Mouse (Mus musculus): ENCODE measurements at regions not wholly inside any gene's neighbourhood (a gene's known extent, or its start where the extent isn't known, plus 50 kb on each side); places are given as distances from the start of the nearest gene placed in this dataset.

DNA sequence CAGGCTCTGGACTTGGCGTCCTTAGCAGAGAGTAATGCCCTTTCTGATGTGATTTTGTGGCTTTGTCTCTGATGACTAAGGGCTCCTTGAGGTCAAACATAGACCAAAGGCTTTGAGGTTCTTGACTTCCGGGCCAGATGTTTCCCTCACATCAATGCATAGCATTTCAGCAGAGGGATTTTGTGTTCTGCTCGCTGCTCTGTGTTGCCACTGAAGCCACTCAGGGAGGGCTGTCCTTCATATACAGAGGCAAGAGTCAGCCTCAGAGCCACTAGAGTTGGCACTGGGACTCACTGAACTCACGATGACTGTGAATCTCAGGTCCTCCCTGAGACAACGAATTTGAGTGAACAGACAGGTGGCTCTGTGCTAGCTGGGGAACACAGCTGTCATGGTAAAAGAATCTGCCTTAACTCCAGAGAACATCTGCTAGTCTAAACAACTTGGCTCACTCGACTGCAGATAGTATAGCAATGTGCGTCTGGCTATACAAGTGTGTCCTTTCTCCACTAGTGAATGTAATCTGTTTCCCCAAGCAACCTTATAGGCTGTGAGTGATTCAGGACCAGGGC lies 74.3 kb downstream of the Gp2 start:
- DNase-seq (ENCODE audit: extremely low spot score in 1 of 2, low spot score in 1 of 2): no peak

DNA sequence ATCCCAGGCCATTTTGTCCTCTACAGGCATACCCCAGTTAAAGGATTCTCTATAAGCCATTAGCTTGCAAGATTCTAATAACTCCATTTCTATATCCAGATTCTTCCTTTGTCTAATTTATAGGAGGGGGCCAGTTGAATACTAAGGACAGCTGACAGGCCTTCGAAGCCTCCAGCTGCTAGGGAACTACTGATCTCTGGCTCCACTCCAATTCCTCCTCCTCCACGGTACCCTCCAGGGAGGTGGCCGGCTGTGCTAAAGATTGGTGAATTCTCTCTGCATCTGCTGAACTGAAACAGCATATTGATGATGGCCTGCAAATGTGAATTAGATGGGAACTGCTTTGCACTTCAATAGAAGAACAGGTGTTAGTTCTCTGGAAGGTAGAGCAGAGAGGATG lies 79.2 kb downstream of the Gp2 start:
- DNase-seq (ENCODE audit: extremely low spot score in 1 of 2, low spot score in 1 of 2): no peak

DNA sequence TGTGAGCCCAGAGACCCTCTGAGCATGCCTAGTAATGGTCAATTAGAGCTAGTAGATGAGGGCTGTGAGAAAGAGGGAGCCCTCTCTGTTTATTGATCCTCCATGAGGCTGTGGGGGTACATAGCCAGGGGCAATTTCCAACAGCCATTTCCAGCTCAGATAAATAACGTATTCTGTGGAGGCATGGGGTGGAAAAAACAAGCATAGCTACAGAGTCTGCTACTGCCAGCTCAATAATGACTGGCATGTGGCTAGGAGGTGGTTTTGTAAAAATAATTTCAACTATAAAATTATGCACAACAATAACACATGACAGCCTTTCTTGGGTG lies 94.9 kb downstream of the Gp2 start:
- no peak for DNase-seq (ENCODE audit: extremely low spot score in 1 of 2, low spot score in 1 of 2)

DNA sequence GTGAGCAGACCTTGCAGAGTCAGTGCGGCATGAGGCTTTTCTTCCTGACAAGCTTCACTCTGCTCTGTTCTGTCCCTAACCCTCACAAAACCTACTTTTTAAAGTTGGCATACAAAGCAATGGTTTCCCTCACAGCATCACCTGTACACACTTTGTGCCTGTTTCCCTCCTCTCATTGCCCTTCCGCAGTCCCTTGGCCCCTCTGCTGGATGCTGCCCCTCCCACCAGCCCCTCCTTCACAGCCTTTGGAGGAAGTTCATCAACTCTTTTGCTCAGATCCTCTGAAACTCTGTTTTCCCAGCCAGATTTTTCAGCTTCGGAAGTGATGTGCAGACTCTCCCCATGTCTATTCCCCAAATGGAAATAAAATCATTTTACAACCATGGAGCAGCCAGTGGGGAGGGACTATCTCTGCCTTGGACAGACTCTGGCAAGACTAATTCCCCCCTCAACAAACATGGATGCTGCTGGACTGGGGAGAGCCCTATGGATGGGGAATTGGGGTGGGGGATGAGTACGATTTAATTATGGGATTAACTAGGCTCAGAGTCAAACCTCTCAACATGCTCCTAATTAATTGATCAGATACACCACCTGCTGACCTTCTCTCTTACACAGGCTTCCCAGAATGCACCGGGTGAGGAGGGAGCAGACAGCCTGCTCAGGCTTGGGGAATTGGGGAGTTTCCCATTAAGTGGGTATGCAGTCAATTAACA lies 95.4 kb downstream of the Gp2 start:
- DNase-seq (ENCODE audit: extremely low spot score in 1 of 2, low spot score in 1 of 2): no peak

DNA sequence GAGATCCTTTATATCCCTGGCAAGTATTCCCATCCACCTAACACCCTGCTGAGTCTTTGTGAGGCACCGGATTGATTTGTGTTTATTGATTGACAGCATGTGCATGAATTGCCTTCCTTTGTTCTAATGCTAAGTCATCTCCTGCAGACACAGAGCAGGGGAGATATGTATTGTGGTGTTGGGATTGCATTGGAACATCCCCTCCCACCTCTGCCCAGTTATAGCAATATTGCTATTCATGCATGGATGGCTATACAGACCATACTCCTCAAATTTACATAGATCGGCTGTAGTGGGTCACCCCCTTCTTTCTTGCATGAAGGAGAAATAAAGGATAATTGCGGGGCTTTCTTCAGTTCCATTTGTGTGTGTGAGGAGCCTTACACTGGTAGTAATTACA lies 101.7 kb downstream of the Gp2 start:
- no peak for DNase-seq (ENCODE audit: extremely low spot score in 1 of 2, low spot score in 1 of 2)

DNA sequence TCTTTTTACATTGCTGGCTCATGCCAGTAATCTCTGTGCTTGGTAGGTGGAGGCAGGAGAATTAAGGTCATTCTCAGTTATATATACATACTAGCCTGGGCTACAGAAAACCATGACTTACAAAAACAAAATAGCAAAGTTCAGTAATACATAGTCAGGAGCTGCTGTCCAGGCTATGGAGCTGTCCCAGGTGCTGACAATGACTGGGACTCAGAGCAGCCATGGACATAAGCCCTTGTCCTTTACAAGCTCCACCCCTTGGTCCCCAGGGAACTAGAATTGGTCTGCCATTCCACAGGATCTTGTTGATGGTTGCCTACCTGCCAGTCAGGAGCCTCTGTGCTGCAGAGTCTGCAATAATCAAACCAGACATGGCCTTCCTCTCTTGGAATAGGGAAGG lies 102.8 kb downstream of the Gp2 start:
- DNase-seq (ENCODE audit: extremely low spot score in 1 of 2, low spot score in 1 of 2): no peak

DNA sequence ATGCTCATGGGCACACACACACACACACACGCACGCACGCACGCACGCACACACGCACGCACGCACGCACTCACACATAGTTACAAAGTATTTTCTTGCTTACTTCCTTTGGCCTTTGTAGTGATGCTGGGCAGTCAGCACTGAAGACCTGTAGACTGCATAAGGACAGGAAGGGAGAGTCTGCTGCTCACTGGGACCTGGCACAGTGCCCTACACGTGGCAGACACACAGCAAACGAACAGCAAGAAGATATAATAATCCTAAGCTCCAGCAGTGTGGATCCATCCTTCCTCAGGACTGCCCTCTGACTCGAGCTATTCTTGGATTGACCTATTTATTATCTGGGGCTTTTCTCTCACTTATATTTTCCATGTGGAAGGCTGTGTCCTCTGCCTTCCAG lies 106.5 kb downstream of the Gp2 start:
- no peak for DNase-seq (ENCODE audit: extremely low spot score in 1 of 2, low spot score in 1 of 2)

DNA sequence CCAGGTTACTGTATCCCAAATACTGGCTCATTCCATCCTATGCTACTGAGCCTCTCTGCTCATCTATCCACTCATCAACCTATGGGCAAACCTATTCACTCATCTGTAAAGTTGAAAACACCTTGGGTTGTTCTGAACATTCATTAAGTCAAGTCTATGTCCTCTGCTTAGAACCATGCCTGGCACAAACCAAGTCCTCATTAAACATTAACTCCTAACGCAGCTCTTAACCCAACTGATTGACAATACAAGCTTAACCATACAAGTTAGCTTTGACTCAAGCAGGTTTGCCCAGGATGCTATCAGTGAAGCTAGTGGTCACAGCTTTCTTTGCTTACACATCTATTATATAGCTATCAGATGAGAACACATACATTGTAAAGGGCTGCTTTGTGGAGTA lies 108.4 kb downstream of the Gp2 start:
- DNase-seq (ENCODE audit: extremely low spot score in 1 of 2, low spot score in 1 of 2): no peak

DNA sequence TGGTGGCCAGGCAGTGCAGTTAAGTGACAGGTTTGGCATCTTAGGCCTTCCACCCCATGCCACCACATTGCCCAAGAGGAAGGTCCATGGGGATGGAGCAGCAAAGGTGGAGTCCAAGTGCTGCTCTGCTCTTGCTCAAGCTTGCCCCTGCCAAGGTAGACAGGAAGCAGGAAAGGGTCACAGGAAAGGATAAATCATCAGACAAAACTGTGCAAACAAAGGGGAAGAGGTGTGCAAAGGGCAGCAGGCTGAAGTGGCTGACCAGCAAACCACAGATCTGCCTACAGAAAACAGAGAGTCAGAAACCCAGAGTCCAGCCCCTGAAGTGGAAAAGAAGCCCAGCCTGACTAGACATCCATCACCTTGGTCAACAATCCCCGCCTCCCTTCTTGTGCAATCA lies 115.7 kb downstream of the Gp2 start:
- no peak for DNase-seq (ENCODE audit: extremely low spot score in 1 of 2, low spot score in 1 of 2)

DNA sequence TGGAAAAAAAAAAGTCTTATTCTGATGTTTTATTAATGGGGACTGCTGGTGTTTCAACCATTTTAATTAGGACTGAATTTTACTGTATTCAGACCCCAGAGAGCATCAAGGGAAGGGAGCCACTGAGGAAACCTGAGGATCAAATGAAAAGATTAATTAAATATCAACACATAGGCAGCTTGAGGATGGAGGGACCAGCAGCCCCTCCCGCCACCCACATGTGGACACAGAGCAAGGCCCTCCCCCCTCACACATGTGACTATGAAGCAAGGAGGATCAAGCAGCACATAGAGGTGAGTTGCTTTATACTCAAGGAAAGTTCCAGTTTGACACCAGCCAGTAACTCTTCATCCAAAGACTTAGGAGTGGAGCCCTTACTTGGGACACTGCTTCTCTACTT lies 126.0 kb downstream of the Gp2 start:
- DNase-seq (ENCODE audit: extremely low spot score in 1 of 2, low spot score in 1 of 2): no peak

DNA sequence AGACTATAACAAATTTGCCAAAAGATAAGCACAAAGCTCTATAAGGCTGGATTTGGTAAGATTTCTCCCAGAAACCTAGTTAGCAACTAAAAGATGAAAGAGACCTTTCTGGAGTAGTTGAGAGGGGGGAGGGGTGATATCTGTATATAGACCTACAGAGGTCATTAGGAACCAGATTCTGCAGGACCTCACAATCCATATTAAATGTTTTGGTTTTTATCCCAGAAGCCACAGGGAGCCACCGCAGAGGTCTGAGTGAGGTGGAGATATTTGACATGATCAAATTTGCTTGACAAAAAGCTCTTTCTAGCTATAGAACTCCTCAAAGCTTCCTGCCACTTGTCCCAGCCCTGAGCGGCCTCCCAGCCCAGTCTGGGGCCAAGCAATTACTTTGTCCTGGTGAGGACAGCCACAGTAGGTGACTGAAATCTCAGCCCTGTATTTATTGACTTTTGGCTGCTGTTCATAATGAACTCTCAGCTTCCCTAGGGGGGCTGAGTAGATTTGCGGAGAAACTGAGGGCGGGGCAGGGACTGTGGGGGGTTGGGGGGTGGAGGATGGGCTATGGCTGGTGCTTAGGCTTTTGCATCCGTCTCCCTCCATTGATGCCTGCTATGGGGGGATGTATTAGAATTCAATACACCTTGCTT lies 128.5 kb downstream of the Gp2 start:
- no peak for DNase-seq (ENCODE audit: extremely low spot score in 1 of 2, low spot score in 1 of 2)

DNA sequence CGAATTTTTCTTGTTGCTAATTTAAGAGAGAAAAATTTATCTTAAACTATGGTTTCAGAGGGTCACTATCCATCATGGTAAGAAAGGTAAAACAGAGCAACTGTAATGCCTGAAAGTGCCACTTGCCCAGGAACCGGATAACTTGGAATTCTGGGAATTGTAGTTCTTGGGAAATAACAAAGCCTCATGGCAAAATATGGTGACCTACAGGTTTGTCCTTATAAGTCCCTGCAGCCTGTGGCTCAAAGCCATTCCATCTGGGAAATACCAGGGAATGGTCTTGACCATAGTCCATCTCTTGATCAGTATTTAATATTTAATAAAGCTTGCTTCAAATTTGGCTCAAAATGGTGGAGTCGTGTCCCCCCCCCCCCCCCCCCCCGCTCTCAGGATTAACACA lies 111.9 kb upstream of the Gpr139 start:
- no peak for DNase-seq (ENCODE audit: extremely low spot score in 1 of 2, low spot score in 1 of 2)

DNA sequence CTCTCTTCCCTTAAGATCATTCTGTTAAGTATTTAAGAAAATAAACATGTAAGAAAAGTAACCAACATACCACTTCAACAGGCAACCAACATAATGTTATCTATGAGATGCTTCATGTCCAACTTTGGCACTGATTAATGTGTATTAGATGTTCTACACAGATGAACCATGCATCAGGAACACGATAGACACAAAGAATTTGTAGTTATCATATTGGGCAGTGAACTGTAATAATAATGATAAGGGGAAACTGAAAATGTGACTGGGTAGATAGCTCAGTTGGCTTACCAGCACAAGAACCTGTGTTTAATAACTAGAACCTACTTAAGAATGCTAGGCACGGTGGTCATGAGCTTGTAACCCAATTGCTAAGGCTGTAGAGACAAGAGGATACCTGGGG lies 107.0 kb upstream of the Gpr139 start:
- no peak for DNase-seq (ENCODE audit: extremely low spot score in 1 of 2, low spot score in 1 of 2)

DNA sequence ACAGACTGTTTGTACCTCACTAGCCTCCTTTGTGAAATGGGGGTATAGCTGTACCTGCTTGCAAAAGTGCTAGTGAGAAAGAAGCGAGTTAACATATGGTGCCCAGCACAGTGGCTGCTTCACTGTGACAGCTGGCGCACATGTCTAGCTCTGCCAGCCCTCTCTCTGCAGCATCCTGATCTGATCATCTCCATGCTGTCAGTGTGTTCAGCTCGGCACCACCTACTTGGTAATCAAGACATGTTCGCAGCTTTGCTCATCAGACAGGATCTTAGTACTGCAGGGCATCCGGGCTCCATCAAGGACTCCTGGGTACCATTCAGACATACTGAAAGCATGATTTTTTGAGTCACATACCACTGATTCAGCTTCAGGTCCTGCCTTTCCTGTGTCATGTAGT lies 100.9 kb upstream of the Gpr139 start:
- peak; percentile 5 to 45 for DNase-seq (ENCODE audit: extremely low spot score in 1 of 2, low spot score in 1 of 2)

DNA sequence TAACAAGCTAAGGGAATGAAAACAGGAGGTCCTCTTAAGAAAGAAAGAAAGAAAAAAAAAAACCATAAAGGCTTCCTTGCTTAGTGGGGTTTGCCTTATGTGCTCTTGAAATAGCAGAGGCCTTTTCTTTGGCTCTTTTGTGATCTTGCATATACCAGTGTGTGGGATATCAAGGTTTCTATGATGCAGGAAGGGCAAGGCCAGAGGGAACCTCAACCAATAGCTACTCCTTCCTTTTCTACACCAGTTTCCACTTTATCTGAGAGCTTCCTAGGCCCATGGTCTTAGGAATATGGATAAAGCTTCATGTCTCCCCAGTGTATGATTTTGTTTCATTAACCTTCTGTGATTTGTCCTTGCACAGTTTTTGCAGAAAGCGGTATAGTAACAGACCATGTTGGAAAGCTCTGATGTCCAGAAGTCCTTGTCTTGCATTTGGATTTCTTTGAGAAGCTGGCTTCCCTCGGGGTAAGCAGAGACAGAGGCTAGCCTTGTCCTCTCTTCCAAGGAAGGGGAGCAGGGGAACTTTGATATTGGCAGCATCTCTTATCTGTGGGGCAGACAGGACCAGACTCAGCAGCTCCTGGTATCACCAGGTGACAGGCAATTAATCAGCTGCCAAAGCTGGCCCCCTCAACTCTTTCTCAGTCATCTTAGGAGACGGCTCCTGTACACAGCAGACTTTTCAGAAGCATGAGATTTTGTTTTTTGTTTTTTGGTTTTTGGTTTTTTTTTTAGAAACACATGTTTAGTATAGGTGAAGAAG lies 95.7 kb upstream of the Gpr139 start:
- no peak for DNase-seq (ENCODE audit: extremely low spot score in 1 of 2, low spot score in 1 of 2)

DNA sequence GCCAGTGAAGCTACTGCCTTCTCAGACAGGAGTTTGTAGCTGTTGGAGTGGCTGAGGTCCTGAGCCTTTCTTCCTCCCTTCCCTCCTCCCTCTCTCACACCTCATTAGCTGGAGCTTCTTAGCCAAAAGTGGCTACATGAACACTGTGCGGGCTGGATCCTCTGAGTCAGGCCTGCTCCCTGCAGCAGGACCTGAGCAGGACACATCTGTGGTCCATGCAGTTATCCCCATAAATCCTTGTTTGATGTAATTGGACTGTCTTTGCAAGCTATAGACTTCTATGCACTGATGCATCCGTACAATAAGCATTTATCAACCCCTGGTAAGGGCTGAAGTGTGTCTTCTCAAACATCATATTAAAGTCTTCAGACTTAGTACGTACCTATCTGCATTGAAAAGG lies 88.2 kb upstream of the Gpr139 start:
- no peak for DNase-seq (ENCODE audit: extremely low spot score in 1 of 2, low spot score in 1 of 2)

DNA sequence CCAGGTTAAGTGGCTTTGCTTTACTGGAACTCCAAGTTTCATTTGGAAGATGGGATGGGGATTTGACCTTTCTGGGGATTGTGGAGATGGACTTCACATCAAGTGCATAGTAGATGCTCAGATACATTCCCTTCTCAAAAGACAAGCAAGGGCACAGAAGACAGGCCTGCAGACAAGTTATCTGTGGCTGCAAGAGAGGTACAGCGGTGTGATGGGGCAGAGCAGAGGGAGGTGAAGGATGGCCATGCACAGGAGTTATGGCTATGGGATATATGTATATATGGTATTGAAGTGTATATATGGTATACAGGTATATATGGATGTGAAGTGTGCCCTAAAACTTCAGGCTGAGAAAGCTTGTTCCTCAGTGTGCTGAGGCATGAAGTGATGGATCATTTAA lies 87.0 kb upstream of the Gpr139 start:
- no peak for DNase-seq (ENCODE audit: extremely low spot score in 1 of 2, low spot score in 1 of 2)

DNA sequence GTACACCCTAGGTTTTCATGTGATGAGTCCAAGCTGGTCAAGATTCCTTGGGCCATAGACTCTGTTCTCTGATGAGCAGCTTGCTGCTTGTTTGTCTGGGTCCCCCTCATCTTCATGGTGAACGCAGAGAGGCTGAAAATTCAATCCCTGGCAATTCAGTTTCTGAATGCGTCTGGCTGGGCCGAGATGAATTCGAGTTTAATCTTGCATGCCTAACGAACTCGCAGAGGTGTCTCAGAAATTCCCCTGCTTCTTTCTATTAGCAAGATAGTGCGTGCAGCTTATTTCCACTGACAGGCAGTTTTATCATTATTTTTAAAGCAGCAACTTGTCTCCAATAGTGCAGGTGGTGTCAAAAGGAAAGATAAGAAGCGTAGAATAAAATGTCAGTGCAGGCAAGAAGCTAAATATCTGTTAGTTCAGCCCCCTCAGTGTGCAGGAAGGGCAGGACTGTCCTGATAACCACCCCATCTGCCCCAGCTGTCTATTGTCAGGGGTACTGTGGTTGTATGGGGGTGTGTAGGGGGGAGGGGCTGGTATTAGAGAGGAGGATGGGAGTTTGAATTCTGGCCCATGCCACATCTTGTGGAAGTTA lies 86.5 kb upstream of the Gpr139 start:
- no peak for DNase-seq (ENCODE audit: extremely low spot score in 1 of 2, low spot score in 1 of 2)

DNA sequence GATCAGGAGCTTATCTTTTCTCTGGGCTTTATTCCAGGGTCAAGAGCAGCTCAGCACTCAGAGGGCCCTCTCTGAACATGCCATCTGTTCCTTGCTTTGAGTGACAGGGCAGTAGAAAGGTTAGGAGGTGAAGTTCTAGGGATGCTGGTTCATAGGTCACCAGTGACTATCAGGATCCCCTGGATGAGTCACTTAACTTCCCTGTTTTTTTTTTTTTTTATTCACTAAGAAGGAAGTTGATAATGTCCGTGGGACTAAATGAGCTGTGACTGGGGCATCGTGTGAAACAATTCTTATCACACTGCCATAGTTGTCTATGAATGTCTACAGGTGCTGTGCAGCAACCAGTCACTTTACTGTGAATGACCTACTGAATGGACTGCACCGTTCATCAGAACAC lies 73.8 kb upstream of the Gpr139 start:
- DNase-seq (ENCODE audit: extremely low spot score in 1 of 2, low spot score in 1 of 2): no peak

DNA sequence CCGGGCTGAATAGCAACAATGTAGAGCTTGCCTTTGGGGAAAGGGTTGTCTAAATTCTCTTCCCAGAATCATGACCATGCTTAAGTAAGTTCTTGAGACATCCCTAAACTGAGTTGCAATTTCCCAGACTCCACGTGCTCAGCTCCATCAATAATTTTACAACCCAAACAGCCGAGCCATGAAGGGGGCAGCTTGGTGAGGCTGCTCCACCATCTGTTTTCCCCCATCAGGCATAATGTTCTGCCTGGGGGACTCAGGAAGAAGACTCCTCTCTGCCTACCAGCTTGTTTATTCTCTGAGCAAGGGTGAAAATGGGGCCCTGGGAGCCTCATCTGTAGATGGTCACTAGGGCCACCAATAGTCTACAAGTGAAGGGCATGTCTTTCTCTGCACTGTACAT lies 72.5 kb upstream of the Gpr139 start:
- no peak for DNase-seq (ENCODE audit: extremely low spot score in 1 of 2, low spot score in 1 of 2)

DNA sequence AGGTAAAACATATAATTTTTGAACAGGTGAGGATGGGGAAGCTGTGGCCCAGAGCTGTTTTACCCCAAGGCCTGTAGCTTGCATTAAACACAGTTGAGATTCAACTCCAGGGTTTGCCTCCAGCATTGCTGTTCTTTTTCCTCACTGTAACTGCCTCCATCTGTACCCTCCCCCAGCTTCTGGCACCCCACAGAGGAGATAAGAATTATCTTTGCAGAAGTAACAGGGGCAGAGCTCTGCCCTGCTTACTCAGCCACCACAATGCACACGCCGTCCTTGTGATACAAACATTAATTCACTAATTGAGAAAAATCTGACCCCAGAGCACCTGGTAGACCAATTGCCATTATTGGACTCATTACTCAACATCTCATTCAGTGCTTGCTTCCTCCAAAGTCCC lies 68.3 kb upstream of the Gpr139 start:
- no peak for DNase-seq (ENCODE audit: extremely low spot score in 1 of 2, low spot score in 1 of 2)
